Comparison of ENCODE assay signal across 27 mouse cellular contexts in genomic region chr12:107123661-107124060, GRCm38 (mm10).
DNase-seq lines count a peak whose midpoint lies in the region; ATAC-seq and TF ChIP-seq lines count a peak whose summit lies in the region.
"Had no signal": no experiment of that assay in that cellular context is flagged by ENCODE, and none has a peak within 500 bp of the region (broad histone marks: within the 10 kb centered on the region; RNA-seq: fewer than 3 reads in every experiment).

No protein-coding gene starts in this region.

- TF ChIP-seq CTCF in thymus, adult 2 months (IDR thresholded peaks at IDR 0.05; ENCODE audit: borderline replicate concordance, control insufficient read depth, extremely low read depth, insufficient read depth, low read length, poor library complexity) = no peak
- no peak for TF ChIP-seq CTCF in liver, postnatal 0 days (IDR thresholded peaks at IDR 0.05; ENCODE audit: low read depth)

- peak overlapping the region; percentile 95 for H3K27ac ChIP-seq in thymus, adult 2 months (ENCODE audit: control insufficient read depth, insufficient read depth, low read length)
- H3K27ac ChIP-seq in liver, postnatal 0 days (ENCODE audit: low read depth) = no peak overlapping the region
- no peak overlapping the region for H3K27ac ChIP-seq in hindbrain, embryonic 11.5 days (ENCODE audit: low read depth, low read length)
- H3K27ac ChIP-seq: embryonic facial prominence, embryonic 13.5 days; forebrain, embryonic 12.5 days; heart, embryonic 15.5 days; kidney, postnatal 0 days; limb, embryonic 15.5 days; liver, embryonic 14.5 days; lung, embryonic 15.5 days; midbrain, embryonic 12.5 days had no signal

- no peak for TF ChIP-seq EP300 in liver, postnatal 0 days (IDR thresholded peaks at IDR 0.05; ENCODE audit: low read depth)

- no peak overlapping the region for H3K4me3 ChIP-seq in thymus, adult 2 months (ENCODE audit: control insufficient read depth, insufficient read depth, low read length)
- no peak overlapping the region for H3K4me3 ChIP-seq in liver, postnatal 0 days (ENCODE audit: low read depth, low read length)
- H3K4me3 ChIP-seq in hindbrain, embryonic 11.5 days (ENCODE audit: low read depth, low read length) = no peak overlapping the region
- H3K4me3 ChIP-seq: embryonic facial prominence, embryonic 13.5 days; erythroblast, embryonic 14.5 days; forebrain, embryonic 12.5 days; heart, embryonic 15.5 days; limb, embryonic 15.5 days; lung, embryonic 15.5 days; midbrain, embryonic 12.5 days had no signal

- peak; percentile 14 for DNase-seq in lung, postnatal 25 days (ENCODE audit: low spot score)
- DNase-seq in lung, postnatal 10 days = no peak
- DNase-seq in T-cell, adult 2 months (ENCODE audit: low spot score) = peak; percentile 74
- peak; percentile 68 for DNase-seq in thymus, adult 2 months
- peak; percentile 67 for DNase-seq in thymus, postnatal 4 days
- DNase-seq in liver, postnatal 0 days = no peak
- DNase-seq in hindbrain, embryonic 11.5 days (ENCODE audit: low spot score) = no peak
- DNase-seq: adrenal gland, adult 8-10 months; cerebellum, adult 2 months; cerebellum, postnatal 36 days; embryo, embryonic 11 days; heart, postnatal 4 days; layer of hippocampus, adult 9-11 months had no signal

- peak; percentile 32; the same call in 1 of the 2 replicates for TF ChIP-seq POLR2A in thymus, adult 2 months (IDR thresholded peaks at IDR 0.05; ENCODE audit: control insufficient read depth, extremely low read depth, insufficient read depth, low read length, poor library complexity)

- H3K4me1 ChIP-seq in thymus, adult 2 months (replicated peaks; ENCODE audit: control insufficient read depth, insufficient read depth, low read length) = peaks cover 76% of the 10 kb centered on the region
- no peaks in the 10 kb centered on the region for H3K4me1 ChIP-seq in liver, postnatal 0 days (ENCODE audit: insufficient read depth)
- H3K4me1 ChIP-seq in hindbrain, embryonic 11.5 days (replicated peaks; ENCODE audit: control insufficient read depth, insufficient read depth, low read length) = peaks cover 3% of the 10 kb centered on the region; the same call in 1 of the 2 replicates
- H3K4me1 ChIP-seq: heart, embryonic 15.5 days; lung, embryonic 15.5 days had no signal

- no peak overlapping the region for H3K9ac ChIP-seq in liver, postnatal 0 days (replicated peaks)
- no peak overlapping the region for H3K9ac ChIP-seq in hindbrain, embryonic 11.5 days (ENCODE audit: low read depth, low read length)
- H3K9ac ChIP-seq: embryonic facial prominence, embryonic 13.5 days; forebrain, embryonic 12.5 days; heart, embryonic 15.5 days; limb, embryonic 15.5 days; liver, embryonic 14.5 days; lung, embryonic 15.5 days; midbrain, embryonic 12.5 days had no signal

- H3K36me3 ChIP-seq in thymus, adult 2 months (ENCODE audit: control insufficient read depth, insufficient read depth, low read length) = no peaks in the 10 kb centered on the region
- no peaks in the 10 kb centered on the region for H3K36me3 ChIP-seq in liver, postnatal 0 days (replicated peaks; ENCODE audit: insufficient read depth, low read length)
- H3K36me3 ChIP-seq in hindbrain, embryonic 11.5 days (ENCODE audit: control insufficient read depth, insufficient read depth, low read length) = no peaks in the 10 kb centered on the region
- H3K36me3 ChIP-seq: embryonic facial prominence, embryonic 13.5 days; forebrain, embryonic 12.5 days; G1E; heart, embryonic 15.5 days; limb, embryonic 15.5 days; lung, embryonic 15.5 days; midbrain, embryonic 12.5 days had no signal

- ATAC-seq in liver, postnatal 0 days = no peak
- ATAC-seq in hindbrain, embryonic 11.5 days (ENCODE audit: low FRiP score) = no peak
- ATAC-seq: hindbrain, embryonic 16.5 days; intestine, postnatal 0 days; Patski had no signal

- H3K4me2 ChIP-seq in liver, postnatal 0 days (ENCODE audit: low read depth, low read length) = no peak overlapping the region
- H3K4me2 ChIP-seq in hindbrain, embryonic 11.5 days (replicated peaks; ENCODE audit: low read depth, low read length) = no peak overlapping the region
- H3K4me2 ChIP-seq: embryonic facial prominence, embryonic 13.5 days; forebrain, embryonic 12.5 days; heart, embryonic 15.5 days; limb, embryonic 15.5 days; lung, embryonic 15.5 days; midbrain, embryonic 12.5 days had no signal

- no peaks in the 10 kb centered on the region for H3K27me3 ChIP-seq in thymus, adult 2 months (ENCODE audit: control insufficient read depth, insufficient read depth, low read length)
- H3K27me3 ChIP-seq in liver, postnatal 0 days (ENCODE audit: insufficient read depth, low read length) = no peaks in the 10 kb centered on the region
- no peaks in the 10 kb centered on the region for H3K27me3 ChIP-seq in hindbrain, embryonic 11.5 days (ENCODE audit: control insufficient read depth, insufficient read depth, low read length)
- H3K27me3 ChIP-seq: CH12.LX; embryonic facial prominence, embryonic 13.5 days; forebrain, embryonic 12.5 days; heart, embryonic 15.5 days; limb, embryonic 15.5 days; lung, embryonic 15.5 days; midbrain, embryonic 12.5 days; Patski had no signal

- no peaks in the 10 kb centered on the region for H3K9me3 ChIP-seq in liver, postnatal 0 days (ENCODE audit: low read length)
- H3K9me3 ChIP-seq in hindbrain, embryonic 11.5 days (ENCODE audit: control insufficient read depth, low read length) = no peaks in the 10 kb centered on the region
- H3K9me3 ChIP-seq: embryonic facial prominence, embryonic 13.5 days; forebrain, embryonic 12.5 days; heart, embryonic 15.5 days; limb, embryonic 15.5 days; lung, embryonic 15.5 days; midbrain, embryonic 12.5 days had no signal

- WGBS in thymus, adult 2 months = 5% methylated on average over 8 of the region's 8 CpGs
- WGBS in liver, postnatal 0 days (ENCODE audit: insufficient replicate concordance) = 75% methylated on average over 8 of the region's 8 CpGs
- WGBS in hindbrain, embryonic 11.5 days = 89% methylated on average over 8 of the region's 8 CpGs

Comparison
In these comparisons a context has a peak if more than half of its experiments do, and no peak if none do; other contexts are left out.
1. DNase-seq: peak in lung, postnatal 25 days (single experiment), T-cell, adult 2 months (single experiment), thymus, adult 2 months (single experiment) and thymus, postnatal 4 days (single experiment); none in lung, postnatal 10 days (single experiment), liver, postnatal 0 days (single experiment) and hindbrain, embryonic 11.5 days (single experiment).